Mouse (Mus musculus): ENCODE measurements around the gene Plekhg3.

Gene Plekhg3

GRCm38 (mm10) chr12:76530580-76531139 lies at the start of gene Plekhg3:
Gene Plekhg3, plus strand, starts transcription at chr12:76530891.
- no peak for DNase-seq (ENCODE audit: low spot score)

GRCm38 (mm10) chr12:76482446-76482845 lies 48.2 kb upstream of the Plekhg3 start:
- no peak for DNase-seq (ENCODE audit: low spot score)

- no peak for DNase-seq (ENCODE audit: low spot score)
Measured at GRCm38 (mm10) chr12:76482948-76483347, 47.7 kb upstream of the Plekhg3 start.

- no peak for DNase-seq (ENCODE audit: low spot score)
Measured at GRCm38 (mm10) chr12:76484881-76485280, 45.8 kb upstream of the Plekhg3 start.

GRCm38 (mm10) chr12:76485381-76485780 lies 45.3 kb upstream of the Plekhg3 start:
- no peak for DNase-seq (ENCODE audit: low spot score)

GRCm38 (mm10) chr12:76486943-76487342 lies 43.7 kb upstream of the Plekhg3 start:
- no peak for DNase-seq (ENCODE audit: low spot score)

- no peak for DNase-seq (ENCODE audit: low spot score)
Measured at GRCm38 (mm10) chr12:76490798-76491197, 39.9 kb upstream of the Plekhg3 start.

GRCm38 (mm10) chr12:76493462-76493861 lies 37.2 kb upstream of the Plekhg3 start:
- peak; percentile 56 for DNase-seq (ENCODE audit: low spot score)

GRCm38 (mm10) chr12:76495381-76495780 lies 35.3 kb upstream of the Plekhg3 start:
- no peak for DNase-seq (ENCODE audit: low spot score)

GRCm38 (mm10) chr12:76496324-76496723 lies 34.4 kb upstream of the Plekhg3 start:
- peak; percentile 90 for DNase-seq (ENCODE audit: low spot score)

GRCm38 (mm10) chr12:76499276-76499675 lies 31.4 kb upstream of the Plekhg3 start:
- no peak for DNase-seq (ENCODE audit: low spot score)

- DNase-seq (ENCODE audit: low spot score): no peak
Measured at GRCm38 (mm10) chr12:76500055-76500454, 30.6 kb upstream of the Plekhg3 start.

- no peak for DNase-seq (ENCODE audit: low spot score)
Measured at GRCm38 (mm10) chr12:76500896-76501295, 29.8 kb upstream of the Plekhg3 start.

GRCm38 (mm10) chr12:76502981-76503380 lies 27.7 kb upstream of the Plekhg3 start:
- no peak for DNase-seq (ENCODE audit: low spot score)

GRCm38 (mm10) chr12:76506522-76506921 lies 24.2 kb upstream of the Plekhg3 start:
- DNase-seq (ENCODE audit: low spot score): peak; percentile 65

GRCm38 (mm10) chr12:76507791-76508190 lies 22.9 kb upstream of the Plekhg3 start:
- DNase-seq (ENCODE audit: low spot score): no peak

GRCm38 (mm10) chr12:76508909-76509440 lies 21.7 kb upstream of the Plekhg3 start:
- no peak for DNase-seq (ENCODE audit: low spot score)

GRCm38 (mm10) chr12:76512731-76513130 lies 18.0 kb upstream of the Plekhg3 start:
- DNase-seq (ENCODE audit: low spot score): peak; percentile 93

GRCm38 (mm10) chr12:76514842-76515241 lies 15.8 kb upstream of the Plekhg3 start:
- no peak for DNase-seq (ENCODE audit: low spot score)

- DNase-seq (ENCODE audit: low spot score): no peak
Measured at GRCm38 (mm10) chr12:76518000-76518399, 12.7 kb upstream of the Plekhg3 start.

- peak; percentile 68 for DNase-seq (ENCODE audit: low spot score)
Measured at GRCm38 (mm10) chr12:76518909-76519842, 11.5 kb upstream of the Plekhg3 start.

- DNase-seq (ENCODE audit: low spot score): no peak
Measured at GRCm38 (mm10) chr12:76523654-76524053, 7.0 kb upstream of the Plekhg3 start.

- no peak for DNase-seq (ENCODE audit: low spot score)
Measured at GRCm38 (mm10) chr12:76524915-76525314, 5.8 kb upstream of the Plekhg3 start.
